Mouse (Mus musculus): ENCODE results near the gene Tcf12. TPM values are rescaled to one million over a fixed set of nuclear protein-coding genes. Genes with fewer than 3 reads are reported as not detected.

Tcf12 gene
- polyA plus RNA-seq, 1 experiment: 52.1 TPM

- TF ChIP-seq POLR2A (IDR thresholded peaks at IDR 0.05; ENCODE audit: low read depth, low read length) (no peak), CTCF (IDR thresholded peaks at IDR 0.05; ENCODE audit: extremely low read depth, insufficient read depth, insufficient read length, insufficient replicate concordance) (no peak)
- 85% methylated on average over 4 of the region's 4 CpGs for WGBS
- Histone ChIP-seq H3K36me3 (ENCODE audit: control insufficient read depth, insufficient read depth, low read length) (no peaks in the 10 kb centered on the region), H3K4me1 (ENCODE audit: control insufficient read depth, insufficient read depth, insufficient read length) (peaks cover 8% of the 10 kb centered on the region), H3K27ac (ENCODE audit: insufficient read depth, low read length) (no peak overlapping the region), H3K27me3 (ENCODE audit: control insufficient read depth, insufficient read depth, low read length) (no peaks in the 10 kb centered on the region), H3K4me3 (ENCODE audit: extremely low read depth, insufficient read depth, insufficient read length) (no peak overlapping the region)
- DNase-seq (ENCODE audit: low read depth in 1 of 2, low spot score in 2 of 2): no peak
These were observed 136.5 kb downstream of the Tcf12 start for GRCm38 (mm10) chr9:71975141-71975540.

- H3K36me3 ChIP-seq (ENCODE audit: control insufficient read depth, insufficient read depth, low read length): no peaks in the 10 kb centered on the region
- no peak overlapping the region for H3K27ac ChIP-seq (ENCODE audit: insufficient read depth, low read length)
- peaks cover 8% of the 10 kb centered on the region for H3K4me1 ChIP-seq (ENCODE audit: control insufficient read depth, insufficient read depth, insufficient read length)
- 45% methylated on average over 2 of the region's 2 CpGs for WGBS
- H3K4me3 ChIP-seq (ENCODE audit: extremely low read depth, insufficient read depth, insufficient read length): no peak overlapping the region
- TF ChIP-seq POLR2A (IDR thresholded peaks at IDR 0.05; ENCODE audit: low read depth, low read length): no peak
- TF ChIP-seq CTCF (IDR thresholded peaks at IDR 0.05; ENCODE audit: extremely low read depth, insufficient read depth, insufficient read length, insufficient replicate concordance): no peak
- no peak for DNase-seq (ENCODE audit: low read depth in 1 of 2, low spot score in 2 of 2)
- H3K27me3 ChIP-seq (ENCODE audit: control insufficient read depth, insufficient read depth, low read length): no peaks in the 10 kb centered on the region
These were observed 137.1 kb downstream of the Tcf12 start for GRCm38 (mm10) chr9:71974541-71974959.

DNA sequence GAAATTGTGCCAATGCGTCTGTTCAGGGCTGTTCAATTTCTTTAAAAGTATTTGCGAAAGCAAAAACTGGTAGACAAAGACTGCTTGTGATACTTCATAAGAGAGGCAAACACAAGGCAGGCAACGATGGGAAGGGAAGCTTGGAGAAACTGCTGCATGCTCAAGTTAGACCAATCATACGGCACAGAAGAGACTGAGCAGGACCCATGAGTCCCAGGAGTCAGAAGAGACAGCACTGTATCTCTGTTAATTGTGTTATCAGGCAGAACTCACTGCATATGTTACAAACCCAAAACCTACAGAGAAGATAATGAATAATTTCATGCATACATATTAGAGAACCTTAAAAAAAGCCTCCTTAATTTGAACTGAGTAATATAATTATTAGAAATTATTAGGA is 147.6 kb downstream of the Tcf12 start:
- no peak for DNase-seq (ENCODE audit: low read depth in 1 of 2, low spot score in 2 of 2)
- 89% methylated on average over 4 of the region's 4 CpGs for WGBS
- H3K36me3 ChIP-seq (ENCODE audit: control insufficient read depth, insufficient read depth, low read length): no peaks in the 10 kb centered on the region

GRCm38 (mm10) chr9:71960026-71960396 is 151.7 kb downstream of the Tcf12 start:
- TF ChIP-seq POLR2A (IDR thresholded peaks at IDR 0.05; ENCODE audit: low read depth, low read length) (no peak), CTCF (IDR thresholded peaks at IDR 0.05; ENCODE audit: extremely low read depth, insufficient read depth, insufficient read length, insufficient replicate concordance) (no peak)
- H3K27me3 ChIP-seq (ENCODE audit: control insufficient read depth, insufficient read depth, low read length): no peaks in the 10 kb centered on the region
- H3K4me1 ChIP-seq (ENCODE audit: control insufficient read depth, insufficient read depth, insufficient read length): no peaks in the 10 kb centered on the region
- no peak for DNase-seq (ENCODE audit: low read depth in 1 of 2, low spot score in 2 of 2)
- no peak overlapping the region for H3K27ac ChIP-seq (ENCODE audit: insufficient read depth, low read length)
- no peak overlapping the region for H3K4me3 ChIP-seq (ENCODE audit: extremely low read depth, insufficient read depth, insufficient read length)
- H3K36me3 ChIP-seq (ENCODE audit: control insufficient read depth, insufficient read depth, low read length): no peaks in the 10 kb centered on the region

More for the DNA sequence above, 147.6 kb downstream of the Tcf12 start:
- TF ChIP-seq POLR2A (IDR thresholded peaks at IDR 0.05; ENCODE audit: low read depth, low read length) (no peak), CTCF (IDR thresholded peaks at IDR 0.05; ENCODE audit: extremely low read depth, insufficient read depth, insufficient read length, insufficient replicate concordance) (no peak)
- no peaks in the 10 kb centered on the region for H3K27me3 ChIP-seq (ENCODE audit: control insufficient read depth, insufficient read depth, low read length)
- no peaks in the 10 kb centered on the region for H3K4me1 ChIP-seq (ENCODE audit: control insufficient read depth, insufficient read depth, insufficient read length)
- no peak overlapping the region for H3K27ac ChIP-seq (ENCODE audit: insufficient read depth, low read length)
- H3K4me3 ChIP-seq (ENCODE audit: extremely low read depth, insufficient read depth, insufficient read length): no peak overlapping the region

- no peaks in the 10 kb centered on the region for H3K4me1 ChIP-seq (ENCODE audit: control insufficient read depth, insufficient read depth, insufficient read length)
- H3K27me3 ChIP-seq (ENCODE audit: control insufficient read depth, insufficient read depth, low read length): no peaks in the 10 kb centered on the region
- WGBS: 84% methylated on average over 11 of the region's 11 CpGs
- no peak overlapping the region for H3K27ac ChIP-seq (ENCODE audit: insufficient read depth, low read length)
- H3K4me3 ChIP-seq (ENCODE audit: extremely low read depth, insufficient read depth, insufficient read length): no peak overlapping the region
- no peak for DNase-seq (ENCODE audit: low read depth in 1 of 2, low spot score in 2 of 2)
- no peaks in the 10 kb centered on the region for H3K36me3 ChIP-seq (ENCODE audit: control insufficient read depth, insufficient read depth, low read length)
- no peak for TF ChIP-seq CTCF (IDR thresholded peaks at IDR 0.05; ENCODE audit: extremely low read depth, insufficient read depth, insufficient read length, insufficient replicate concordance)
- TF ChIP-seq POLR2A (IDR thresholded peaks at IDR 0.05; ENCODE audit: low read depth, low read length): no peak
These were observed 152.2 kb downstream of the Tcf12 start for GRCm38 (mm10) chr9:71959259-71960025.

GRCm38 (mm10) chr9:71953217-71953616 is 158.5 kb downstream of the Tcf12 start:
- WGBS: 53% methylated on average over 2 of the region's 2 CpGs
- Histone ChIP-seq H3K36me3 (ENCODE audit: control insufficient read depth, insufficient read depth, low read length) (no peaks in the 10 kb centered on the region), H3K27me3 (ENCODE audit: control insufficient read depth, insufficient read depth, low read length) (no peaks in the 10 kb centered on the region), H3K27ac (ENCODE audit: insufficient read depth, low read length) (no peak overlapping the region), H3K4me1 (ENCODE audit: control insufficient read depth, insufficient read depth, insufficient read length) (peaks cover 9% of the 10 kb centered on the region), H3K4me3 (ENCODE audit: extremely low read depth, insufficient read depth, insufficient read length) (no peak overlapping the region)
- no peak for TF ChIP-seq CTCF (IDR thresholded peaks at IDR 0.05; ENCODE audit: extremely low read depth, insufficient read depth, insufficient read length, insufficient replicate concordance)
- no peak for TF ChIP-seq POLR2A (IDR thresholded peaks at IDR 0.05; ENCODE audit: low read depth, low read length)
- DNase-seq (ENCODE audit: low read depth in 1 of 2, low spot score in 2 of 2): no peak

DNA sequence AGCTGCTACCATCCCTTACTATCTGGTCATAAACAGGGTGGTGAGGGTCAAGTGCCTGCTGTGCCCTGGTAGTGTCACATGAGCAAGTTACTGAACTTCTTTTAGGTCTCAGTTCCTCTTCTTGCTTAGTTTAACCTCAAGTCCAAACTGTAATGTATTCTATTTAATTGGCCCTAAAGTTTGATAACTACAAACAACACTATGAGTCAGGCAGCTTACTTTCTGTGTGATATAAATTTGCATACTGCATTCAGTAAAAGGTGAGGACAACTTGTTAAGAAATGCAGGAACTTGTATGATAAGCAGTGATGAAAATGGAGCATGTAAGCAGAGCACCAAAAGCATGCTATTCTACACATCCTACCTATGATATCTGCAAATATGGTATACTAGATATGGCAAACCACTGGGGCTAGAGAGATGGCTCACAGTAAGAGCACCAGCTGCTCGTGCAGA is 159.0 kb downstream of the Tcf12 start:
- no peak for TF ChIP-seq POLR2A (IDR thresholded peaks at IDR 0.05; ENCODE audit: low read depth, low read length)
- TF ChIP-seq CTCF (IDR thresholded peaks at IDR 0.05; ENCODE audit: extremely low read depth, insufficient read depth, insufficient read length, insufficient replicate concordance): no peak

More for the DNA sequence above, 159.0 kb downstream of the Tcf12 start:
- 57% methylated on average over 1 of the region's 1 CpGs for WGBS
- peaks cover 9% of the 10 kb centered on the region for H3K4me1 ChIP-seq (ENCODE audit: control insufficient read depth, insufficient read depth, insufficient read length)
- H3K36me3 ChIP-seq (ENCODE audit: control insufficient read depth, insufficient read depth, low read length): peaks cover 1% of the 10 kb centered on the region; the same call in 1 of the 2 replicates
- DNase-seq (ENCODE audit: low read depth in 1 of 2, low spot score in 2 of 2): peak in 1 of 2 experiments; percentile 10
- H3K4me3 ChIP-seq (ENCODE audit: extremely low read depth, insufficient read depth, insufficient read length): no peak overlapping the region
- peak overlapping the region; percentile 15; the same call in 1 of the 2 replicates for H3K27ac ChIP-seq (ENCODE audit: insufficient read depth, low read length)
- no peaks in the 10 kb centered on the region for H3K27me3 ChIP-seq (ENCODE audit: control insufficient read depth, insufficient read depth, low read length)

Measured in spleen, adult 2 months (tissue).